Mouse (Mus musculus) bone marrow, adult 2 months (tissue): ENCODE results near the gene Sema3c.

Experiments
- CTCF ChIP-seq: fragments of 200-500 bp; IDR thresholded peaks from 2 replicates; pipeline ENCODE4 v1.5.1; 2011; ENCODE audit warnings: low read length, control low read depth; ENCODE audit not compliant: control insufficient read depth, insufficient read depth
- POLR2A ChIP-seq: fragments of 200-500 bp; IDR thresholded peaks from 2 replicates; pipeline ENCODE4 v1.6.1; 2011; ENCODE audit warnings: low read depth, mild to moderate bottlenecking, control low read depth, low read length, borderline replicate concordance; ENCODE audit not compliant: control insufficient read depth

DNA sequence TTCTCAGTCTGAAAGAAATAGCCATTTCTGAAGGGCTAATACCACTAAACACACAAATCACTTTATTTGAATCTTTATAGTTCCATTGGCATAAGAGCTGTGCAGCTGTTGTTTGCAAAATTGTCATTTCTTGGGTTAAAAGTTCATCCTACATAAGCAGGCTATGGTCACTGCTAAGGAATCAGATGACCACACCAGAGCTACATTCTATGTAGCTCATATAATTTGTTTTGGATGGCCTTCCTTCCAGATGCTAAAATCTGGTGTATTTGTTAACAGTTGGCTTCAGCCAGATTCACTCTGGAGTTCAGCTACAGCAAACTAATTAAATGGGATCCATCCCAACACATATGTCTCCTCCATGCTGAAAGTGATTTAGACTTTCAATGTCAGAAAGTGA, 172.4 kb downstream of the Sema3c start:
- TF ChIP-seq CTCF: no peak
- TF ChIP-seq POLR2A: no peak
